Mouse (Mus musculus) small intestine, adult 2 months (tissue): ENCODE measurements around the gene Slc44a2.

Source experiments
- CTCF ChIP-seq: fragments of 200-500 bp; IDR thresholded peaks from 2 replicates; pipeline ENCODE4 v1.5.1; 2012; ENCODE audit warnings: low read depth, mild to moderate bottlenecking, control low read depth, inconsistent platforms, low read length, moderate library complexity, mixed read lengths; ENCODE audit not compliant: insufficient replicate concordance, insufficient read length; ENCODE audit errors: extremely low read depth
- POLR2A ChIP-seq: fragments of 200-500 bp; IDR thresholded peaks from 2 replicates; pipeline ENCODE4 v1.6.1; 2012; ENCODE audit warnings: low read depth, mild to moderate bottlenecking, control low read depth, inconsistent platforms, low read length, moderate library complexity

- TF ChIP-seq POLR2A (no peak), CTCF (no peak)
Observed at GRCm38 (mm10) chr9:21275727-21276126, 44.8 kb upstream of the Slc44a2 start.
